Mouse (Mus musculus): ENCODE data around the gene Cebpzos. TPM values are rescaled to one million over a fixed set of nuclear protein-coding genes. Genes with fewer than 3 reads are reported as not detected.

Gene Cebpzos
- polyA plus RNA-seq, 1 experiment from 2014 or later: 107 TPM

DNA sequence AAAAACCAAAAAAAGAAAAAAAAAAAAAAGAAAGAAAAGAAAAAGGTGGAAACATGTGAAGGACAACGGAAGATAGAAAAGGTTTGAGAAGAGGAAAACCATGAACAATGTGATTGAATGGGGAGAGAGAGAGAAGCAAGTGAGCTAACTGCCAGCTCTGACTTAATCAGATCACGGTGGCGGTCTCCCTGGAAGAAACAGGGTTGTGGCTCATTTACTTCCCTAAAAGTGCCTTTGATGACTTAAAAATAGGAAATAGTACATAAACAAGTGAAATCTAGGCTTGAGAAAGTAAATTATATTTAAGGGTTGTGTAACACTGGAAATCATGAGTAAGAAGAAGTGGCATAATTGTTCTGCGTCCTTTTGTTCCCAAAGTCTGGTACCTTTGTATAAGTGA lies 22.6 kb downstream of the Cebpzos start:
- H3K27me3 ChIP-seq: no peaks in the 10 kb centered on the region
- H3K36me3 ChIP-seq: peaks cover 33% of the 10 kb centered on the region
- no peak overlapping the region for H3K9ac ChIP-seq
- H3K9me3 ChIP-seq (replicated peaks): no peaks in the 10 kb centered on the region
- H3K27ac ChIP-seq (replicated peaks): no peak overlapping the region
- H3K4me1 ChIP-seq: peaks cover 12% of the 10 kb centered on the region
- no peak overlapping the region for H3K4me3 ChIP-seq (replicated peaks)
- no peak for ATAC-seq (ENCODE audit: insufficient number of reproducible peaks, low FRiP score, low TSS enrichment, low read depth)
- WGBS: 88% methylated on average over 4 of the region's 4 CpGs
- H3K4me2 ChIP-seq (replicated peaks): no peak overlapping the region

GRCm38 (mm10) chr17:78942579-78942978 lies 26.3 kb downstream of the Cebpzos start:
- H3K4me3 ChIP-seq (replicated peaks): no peak overlapping the region
- no peak overlapping the region for H3K27ac ChIP-seq (replicated peaks)
- H3K27me3 ChIP-seq: no peaks in the 10 kb centered on the region
- peaks cover 42% of the 10 kb centered on the region for H3K36me3 ChIP-seq
- H3K9me3 ChIP-seq (replicated peaks): no peaks in the 10 kb centered on the region
- no peak overlapping the region for H3K9ac ChIP-seq
- WGBS: 42% methylated on average over 11 of the region's 11 CpGs
- H3K4me1 ChIP-seq: peaks cover 3% of the 10 kb centered on the region
- H3K4me2 ChIP-seq (replicated peaks): no peak overlapping the region
- no peak for ATAC-seq (ENCODE audit: insufficient number of reproducible peaks, low FRiP score, low TSS enrichment, low read depth)

DNA sequence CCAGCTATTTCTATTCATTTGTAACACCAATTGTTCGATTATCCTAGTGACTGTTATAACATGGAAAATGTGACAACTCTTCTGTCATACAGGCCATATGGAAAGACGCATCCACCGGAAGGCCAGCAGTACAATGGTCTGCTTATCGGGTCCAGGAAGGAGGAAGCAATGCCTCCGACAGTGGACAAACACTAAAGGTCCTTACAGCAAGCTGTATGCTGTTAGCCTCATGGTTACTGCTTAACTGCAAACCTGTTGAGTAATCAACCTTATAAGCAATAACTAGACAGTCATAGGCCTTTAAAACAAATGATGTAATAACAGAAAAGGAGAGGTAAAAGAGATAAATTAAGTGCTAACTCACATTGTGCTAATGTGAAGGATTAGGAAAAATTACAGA lies 34.9 kb downstream of the Cebpzos start:
- peaks cover 81% of the 10 kb centered on the region for H3K36me3 ChIP-seq
- no peaks in the 10 kb centered on the region for H3K27me3 ChIP-seq
- H3K4me2 ChIP-seq (replicated peaks): no peak overlapping the region
- no peak overlapping the region for H3K9ac ChIP-seq
- 94% methylated on average over 5 of the region's 5 CpGs for WGBS
- no peaks in the 10 kb centered on the region for H3K9me3 ChIP-seq (replicated peaks)
- no peaks in the 10 kb centered on the region for H3K4me1 ChIP-seq
- H3K27ac ChIP-seq (replicated peaks): no peak overlapping the region
- H3K4me3 ChIP-seq (replicated peaks): no peak overlapping the region
- no peak for ATAC-seq (ENCODE audit: insufficient number of reproducible peaks, low FRiP score, low TSS enrichment, low read depth)

DNA sequence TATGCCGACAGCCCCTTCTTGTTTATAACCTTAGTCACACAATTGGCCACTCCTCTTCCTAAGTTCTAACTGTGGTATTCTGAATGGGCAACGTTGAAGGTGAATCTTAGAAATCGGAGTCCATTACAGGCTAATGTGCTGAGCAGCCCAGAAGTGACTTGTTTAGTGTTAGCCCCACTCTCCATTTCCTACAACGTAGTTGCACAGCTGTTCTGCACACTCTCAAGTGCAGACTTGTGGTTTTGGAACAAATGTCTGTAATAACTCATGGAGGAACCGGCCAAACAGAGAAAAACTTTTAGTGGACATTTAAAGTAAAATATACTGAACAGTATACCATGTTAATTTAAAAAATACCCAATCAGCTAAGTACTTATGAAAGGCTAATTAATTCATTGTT lies 35.8 kb downstream of the Cebpzos start:
- no peak for ATAC-seq (ENCODE audit: insufficient number of reproducible peaks, low FRiP score, low TSS enrichment, low read depth)
- Histone ChIP-seq H3K27ac (replicated peaks) (no peak overlapping the region), H3K4me3 (replicated peaks) (no peak overlapping the region), H3K4me1 (no peaks in the 10 kb centered on the region), H3K9ac (no peak overlapping the region), H3K36me3 (peaks cover 80% of the 10 kb centered on the region), H3K27me3 (no peaks in the 10 kb centered on the region), H3K4me2 (replicated peaks) (no peak overlapping the region), H3K9me3 (replicated peaks) (no peaks in the 10 kb centered on the region)
- 76% methylated on average over 5 of the region's 5 CpGs for WGBS

DNA sequence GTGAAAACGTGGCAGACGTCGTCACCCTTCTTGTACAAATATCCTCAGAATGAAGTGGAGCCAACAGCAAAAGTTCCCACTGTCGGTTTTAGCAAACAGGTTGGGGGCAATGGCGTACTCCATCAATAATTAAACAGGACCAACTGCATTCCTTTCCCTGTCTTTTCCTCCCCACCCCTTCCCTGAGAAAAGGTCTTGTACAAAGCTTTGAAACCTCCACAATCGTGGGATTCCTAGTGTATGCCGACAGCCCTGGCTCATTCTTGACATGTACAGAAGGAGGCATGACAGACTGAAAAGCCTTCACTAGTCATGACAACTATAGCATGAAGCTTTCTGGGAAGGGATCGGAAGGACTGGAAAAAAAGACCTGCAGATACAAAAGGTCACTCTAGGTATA lies 36.9 kb downstream of the Cebpzos start:
- Histone ChIP-seq H3K27me3 (no peaks in the 10 kb centered on the region), H3K36me3 (peaks cover 77% of the 10 kb centered on the region), H3K4me2 (replicated peaks) (no peak overlapping the region), H3K4me1 (no peaks in the 10 kb centered on the region), H3K9ac (no peak overlapping the region), H3K9me3 (replicated peaks) (no peaks in the 10 kb centered on the region), H3K27ac (replicated peaks) (no peak overlapping the region), H3K4me3 (replicated peaks) (no peak overlapping the region)
- WGBS: 76% methylated on average over 8 of the region's 8 CpGs
- no peak for ATAC-seq (ENCODE audit: insufficient number of reproducible peaks, low FRiP score, low TSS enrichment, low read depth)

DNA sequence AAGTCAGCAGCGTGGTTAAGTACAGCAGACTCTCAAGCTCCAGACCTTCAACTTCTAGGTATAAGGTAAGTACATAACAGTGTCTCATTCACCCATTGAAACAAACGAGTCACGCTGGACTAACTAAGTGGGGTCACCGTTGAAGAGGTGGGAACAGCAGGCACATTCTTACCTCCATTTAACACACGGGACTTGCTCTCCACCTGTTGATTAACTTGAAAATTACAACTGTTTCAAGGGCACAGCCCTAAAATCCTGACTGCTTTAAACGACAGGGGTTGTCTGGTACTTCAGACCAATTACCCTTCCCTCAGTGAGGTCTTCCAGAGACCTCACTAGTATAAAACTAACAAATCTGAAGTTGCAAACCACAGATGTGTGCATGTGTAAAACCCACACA lies 43.2 kb downstream of the Cebpzos start:
- Histone ChIP-seq H3K9me3 (replicated peaks) (no peaks in the 10 kb centered on the region), H3K36me3 (peaks cover 70% of the 10 kb centered on the region), H3K27me3 (no peaks in the 10 kb centered on the region), H3K4me3 (replicated peaks) (no peak overlapping the region), H3K4me1 (no peaks in the 10 kb centered on the region), H3K27ac (replicated peaks) (no peak overlapping the region), H3K4me2 (replicated peaks) (no peak overlapping the region), H3K9ac (no peak overlapping the region)
- ATAC-seq (ENCODE audit: insufficient number of reproducible peaks, low FRiP score, low TSS enrichment, low read depth): no peak
- WGBS: 78% methylated on average over 6 of the region's 6 CpGs

GRCm38 (mm10) chr17:78964387-78964786 lies 48.1 kb downstream of the Cebpzos start:
- Histone ChIP-seq H3K9me3 (replicated peaks) (no peaks in the 10 kb centered on the region), H3K4me2 (replicated peaks) (no peak overlapping the region), H3K4me3 (replicated peaks) (no peak overlapping the region), H3K27ac (replicated peaks) (no peak overlapping the region), H3K9ac (no peak overlapping the region), H3K36me3 (peaks cover 56% of the 10 kb centered on the region), H3K27me3 (no peaks in the 10 kb centered on the region), H3K4me1 (no peaks in the 10 kb centered on the region)
- ATAC-seq (ENCODE audit: insufficient number of reproducible peaks, low FRiP score, low TSS enrichment, low read depth): no peak
- 84% methylated on average over 1 of the region's 1 CpGs for WGBS

- Histone ChIP-seq H3K27ac (replicated peaks) (no peak overlapping the region), H3K4me3 (replicated peaks) (no peak overlapping the region), H3K9me3 (replicated peaks) (no peaks in the 10 kb centered on the region), H3K4me2 (replicated peaks) (no peak overlapping the region), H3K4me1 (no peaks in the 10 kb centered on the region), H3K27me3 (no peaks in the 10 kb centered on the region), H3K9ac (no peak overlapping the region), H3K36me3 (peaks cover 48% of the 10 kb centered on the region)
- no peak for ATAC-seq (ENCODE audit: insufficient number of reproducible peaks, low FRiP score, low TSS enrichment, low read depth)
- WGBS: 87% methylated on average over 11 of the region's 11 CpGs
These were observed 50.0 kb downstream of the Cebpzos start for GRCm38 (mm10) chr17:78966092-78966883.

- no peak overlapping the region for H3K27ac ChIP-seq (replicated peaks)
- H3K4me1 ChIP-seq: no peaks in the 10 kb centered on the region
- no peaks in the 10 kb centered on the region for H3K9me3 ChIP-seq (replicated peaks)
- H3K4me3 ChIP-seq (replicated peaks): no peak overlapping the region
- H3K9ac ChIP-seq: no peak overlapping the region
- no peaks in the 10 kb centered on the region for H3K27me3 ChIP-seq
- peaks cover 47% of the 10 kb centered on the region for H3K36me3 ChIP-seq
- no peak for ATAC-seq (ENCODE audit: insufficient number of reproducible peaks, low FRiP score, low TSS enrichment, low read depth)
- 90% methylated on average over 3 of the region's 3 CpGs for WGBS
- no peak overlapping the region for H3K4me2 ChIP-seq (replicated peaks)
These were observed 52.2 kb downstream of the Cebpzos start for GRCm38 (mm10) chr17:78968500-78968899.

Other genes with a start within 250 kb of the Cebpzos start
- 5.3 and 5.4 TPM in 2 replicates for gene Strn, start 179.3 kb upstream of the Cebpzos start, polyA plus RNA-seq (2015; fragmentation: Nextera tagmentation; extraction: Ambion mirVana)
- 12.2 and 13.7 TPM in 2 replicates for gene Heatr5b, start 81.1 kb upstream of the Cebpzos start, polyA plus RNA-seq (2015; fragmentation: Nextera tagmentation; extraction: Ambion mirVana)
- gene Gpatch11, start 80.9 kb upstream of the Cebpzos start, polyA plus RNA-seq (2015; fragmentation: Nextera tagmentation; extraction: Ambion mirVana): 43.8 and 45.2 TPM in 2 replicates
- gene Eif2ak2, start 33.9 kb upstream of the Cebpzos start, polyA plus RNA-seq (2015; fragmentation: Nextera tagmentation; extraction: Ambion mirVana): 9.4 and 11.3 TPM in 2 replicates
- gene Sult6b1, start 9.5 kb upstream of the Cebpzos start, polyA plus RNA-seq (2015; fragmentation: Nextera tagmentation; extraction: Ambion mirVana): 0.33 and 0.35 TPM in 2 replicates
- 57.6 and 57.9 TPM in 2 replicates for gene Cebpz, start 20.6 kb downstream of the Cebpzos start, polyA plus RNA-seq (2015; fragmentation: Nextera tagmentation; extraction: Ambion mirVana)
- gene Ndufaf7, start 20.6 kb downstream of the Cebpzos start, polyA plus RNA-seq (2015; fragmentation: Nextera tagmentation; extraction: Ambion mirVana): 53.3 and 56.1 TPM in 2 replicates
- gene Prkd3, start 104.3 kb downstream of the Cebpzos start, polyA plus RNA-seq (2015; fragmentation: Nextera tagmentation; extraction: Ambion mirVana): 34.4 and 36.0 TPM in 2 replicates
- gene Qpct, start 135.4 kb downstream of the Cebpzos start, polyA plus RNA-seq (2015; fragmentation: Nextera tagmentation; extraction: Ambion mirVana): 13.7 and 15.9 TPM in 2 replicates

All from embryonic facial prominence, embryonic 15.5 days (tissue).